Mouse (Mus musculus): ENCODE results near the gene Spo11.

The Spo11 gene

GRCm38 (mm10) chr2:172951976-172952375, 25.5 kb upstream of the Spo11 start:
- intact Hi-C loops (cut with DNase I) = loop anchor here (2.0 kb wide), 1 partner anchor 121 kb away; no protein-coding TSS in a partner anchor

- intact Hi-C loops (cut with DNase I) = no loop called here
Measured at GRCm38 (mm10) chr2:172958579-172958978, 18.9 kb upstream of the Spo11 start.

- intact Hi-C loops (cut with DNase I) = no loop called here
Measured at GRCm38 (mm10) chr2:172959006-172959768, 18.3 kb upstream of the Spo11 start.

GRCm38 (mm10) chr2:172960350-172960749, 17.1 kb upstream of the Spo11 start:
- intact Hi-C loops (cut with DNase I) = no loop called here

GRCm38 (mm10) chr2:172961211-172961610, 16.3 kb upstream of the Spo11 start:
- intact Hi-C loops (cut with DNase I) = no loop called here

- intact Hi-C loops (cut with DNase I) = no loop called here
Measured at GRCm38 (mm10) chr2:172965249-172965648, 12.3 kb upstream of the Spo11 start.

- intact Hi-C loops (cut with DNase I) = no loop called here
Measured at GRCm38 (mm10) chr2:172966480-172966879, 11.0 kb upstream of the Spo11 start.

GRCm38 (mm10) chr2:172971865-172972264, 5.6 kb upstream of the Spo11 start:
- intact Hi-C loops (cut with DNase I) = no loop called here

- intact Hi-C loops (cut with DNase I) = no loop called here
Measured at GRCm38 (mm10) chr2:172973806-172974565, 3.5 kb upstream of the Spo11 start.

GRCm38 (mm10) chr2:172974701-172975100, 2.8 kb upstream of the Spo11 start:
- intact Hi-C loops (cut with DNase I) = no loop called here

- intact Hi-C loops (cut with DNase I) = no loop called here
Measured at GRCm38 (mm10) chr2:172975159-172975558, 2.3 kb upstream of the Spo11 start.

- intact Hi-C loops (cut with DNase I) = no loop called here
Measured at GRCm38 (mm10) chr2:172976661-172977238, 750 bp upstream of the Spo11 start.

- intact Hi-C loops (cut with DNase I) = no loop called here
Measured at GRCm38 (mm10) chr2:172978131-172978633, 682 bp downstream of the Spo11 start.

GRCm38 (mm10) chr2:172979666-172980345, 2.3 kb downstream of the Spo11 start:
- intact Hi-C loops (cut with DNase I) = no loop called here

GRCm38 (mm10) chr2:172982776-172983561, 5.5 kb downstream of the Spo11 start:
- intact Hi-C loops (cut with DNase I) = no loop called here

- intact Hi-C loops (cut with DNase I) = loop anchor here (10.0 kb wide), 2 partner anchors 45 to 515 kb away; partner anchors contain the start of genes Bmp7 and Fam209
Measured at GRCm38 (mm10) chr2:172990161-172990560, 12.7 kb downstream of the Spo11 start.

- intact Hi-C loops (cut with DNase I) = loop anchor here (1.0 to 10.0 kb wide), 3 partner anchors 51 to 521 kb away; partner anchors contain the start of genes Bmp7 and Fam209
Measured at GRCm38 (mm10) chr2:172996207-172996606, 18.7 kb downstream of the Spo11 start.

- intact Hi-C loops (cut with DNase I) = loop anchor here (2.0 to 10.0 kb wide), 3 partner anchors 53 to 523 kb away; partner anchors contain the start of genes Bmp7 and Fam209
Measured at GRCm38 (mm10) chr2:172997748-172998147, 20.2 kb downstream of the Spo11 start.

- intact Hi-C loops (cut with DNase I) = loop anchor here (2.0 to 10.0 kb wide), 3 partner anchors 54 to 524 kb away; partner anchors contain the start of genes Bmp7 and Fam209
Measured at GRCm38 (mm10) chr2:172998478-172998877, 21.0 kb downstream of the Spo11 start.

Measured in adrenal gland (tissue).